Comparison of ENCODE assay signal across 8 mouse cellular contexts in genomic region chr10:127120301-127121065, GRCm38 (mm10). TPM values are rescaled to one million over a fixed set of nuclear protein-coding genes. Genes with fewer than 3 reads are reported as not detected.
A peak's percentile ranks its signal among the peaks of the same experiment; 100 is the strongest.
DNase-seq lines count a peak whose midpoint lies in the region; ATAC-seq and TF ChIP-seq lines count a peak whose summit lies in the region.

No protein-coding gene starts in this region.

- peak overlapping the region; percentile 86 for H3K9ac ChIP-seq in forebrain, embryonic 15.5 days (replicated peaks)
- H3K9ac ChIP-seq in limb, embryonic 14.5 days (ENCODE audit: low read depth, low read length, severe bottlenecking), result peak overlapping the region; percentile 70
- H3K9ac ChIP-seq in stomach, embryonic 14.5 days (replicated peaks; ENCODE audit: low read depth, low read length), result peak overlapping the region; percentile 53; the same call in 1 of the 2 replicates

- WGBS in cerebellum, adult 2 months, result 1% methylated on average over 34 of the region's 34 CpGs
- 2% methylated on average over 34 of the region's 34 CpGs for WGBS in forebrain, embryonic 15.5 days
- WGBS in limb, embryonic 14.5 days, result 4% methylated on average over 32 of the region's 34 CpGs
- 2% methylated on average over 34 of the region's 34 CpGs for WGBS in stomach, embryonic 14.5 days

- H3K36me3 ChIP-seq in forebrain, embryonic 15.5 days, result peaks cover 38% of the 10 kb centered on the region
- peaks cover 30% of the 10 kb centered on the region for H3K36me3 ChIP-seq in limb, embryonic 14.5 days (ENCODE audit: control insufficient read depth, insufficient read depth, low read length)
- H3K36me3 ChIP-seq in stomach, embryonic 14.5 days (ENCODE audit: control insufficient read depth, insufficient read depth, low read length), result peaks cover 3% of the 10 kb centered on the region

- no peak for DNase-seq in cerebellum, adult 2 months
- DNase-seq in cerebellum, adult 9-11 months, result no peak
- DNase-seq in right cerebral cortex, postnatal 10 days (ENCODE audit: low spot score in 2 of 2), result peak; percentile 47 to 57
- no peak for DNase-seq in right cerebral cortex, postnatal 36 days (ENCODE audit: low spot score in 2 of 2)
- DNase-seq in limb, embryonic 14.5 days (ENCODE audit: low spot score), result no peak
- no peak for DNase-seq in layer of hippocampus, adult 11-12 months (ENCODE audit: low spot score)

- H3K4me2 ChIP-seq in forebrain, embryonic 15.5 days (replicated peaks), result peak overlapping the region; percentile 87
- peak overlapping the region; percentile 93 for H3K4me2 ChIP-seq in limb, embryonic 14.5 days (replicated peaks; ENCODE audit: low read depth, low read length, severe bottlenecking)
- peak overlapping the region; percentile 96 for H3K4me2 ChIP-seq in stomach, embryonic 14.5 days (replicated peaks; ENCODE audit: low read depth, low read length)

- peak overlapping the region; percentile 12; the same call in 1 of the 2 replicates for H3K27ac ChIP-seq in cerebellum, adult 2 months (ENCODE audit: insufficient read depth, low read length)
- H3K27ac ChIP-seq in forebrain, embryonic 15.5 days (replicated peaks), result peak overlapping the region; percentile 61
- H3K27ac ChIP-seq in limb, embryonic 14.5 days (replicated peaks; ENCODE audit: low read depth, low read length), result no peak overlapping the region
- H3K27ac ChIP-seq in stomach, embryonic 14.5 days (ENCODE audit: low read length), result no peak overlapping the region

- no peaks in the 10 kb centered on the region for H3K9me3 ChIP-seq in forebrain, embryonic 15.5 days
- H3K9me3 ChIP-seq in limb, embryonic 14.5 days (ENCODE audit: control insufficient read depth, low read length), result no peaks in the 10 kb centered on the region
- H3K9me3 ChIP-seq in stomach, embryonic 14.5 days (ENCODE audit: control insufficient read depth, low read depth, low read length), result no peaks in the 10 kb centered on the region

- no peak for TF ChIP-seq POLR2A in cerebellum, adult 2 months (IDR thresholded peaks at IDR 0.05; ENCODE audit: borderline replicate concordance, insufficient read depth, low read length)
- TF ChIP-seq POLR2A in limb, embryonic 14.5 days (IDR thresholded peaks at IDR 0.05; ENCODE audit: borderline replicate concordance, extremely low read depth, insufficient read depth, insufficient read length), result no peak

- peaks cover 3% of the 10 kb centered on the region; the same call in 1 of the 2 replicates for H3K4me1 ChIP-seq in cerebellum, adult 2 months (ENCODE audit: control insufficient read depth, insufficient read depth, low read length)
- peaks cover 36% of the 10 kb centered on the region for H3K4me1 ChIP-seq in forebrain, embryonic 15.5 days
- H3K4me1 ChIP-seq in limb, embryonic 14.5 days (ENCODE audit: control insufficient read depth, insufficient read depth, low read length), result 0 out of 2 replicates have a peak, but pooled peaks cover 2% of the 10 kb centered on the region
- peaks cover 11% of the 10 kb centered on the region; the same call in 1 of the 2 replicates for H3K4me1 ChIP-seq in stomach, embryonic 14.5 days (ENCODE audit: control insufficient read depth, insufficient read depth, low read length)

- no peaks in the 10 kb centered on the region for H3K27me3 ChIP-seq in cerebellum, adult 2 months (ENCODE audit: control insufficient read depth, insufficient read depth, low read length)
- no peaks in the 10 kb centered on the region for H3K27me3 ChIP-seq in forebrain, embryonic 15.5 days
- H3K27me3 ChIP-seq in limb, embryonic 14.5 days (ENCODE audit: control insufficient read depth, insufficient read depth, low read length), result no peaks in the 10 kb centered on the region
- H3K27me3 ChIP-seq in stomach, embryonic 14.5 days (ENCODE audit: control insufficient read depth, insufficient read depth, low read length), result no peaks in the 10 kb centered on the region

- peak overlapping the region; percentile 78 for H3K4me3 ChIP-seq in cerebellum, adult 2 months (replicated peaks; ENCODE audit: insufficient read depth, low read depth, low read length)
- H3K4me3 ChIP-seq in forebrain, embryonic 15.5 days, result peak overlapping the region; percentile 96
- peak overlapping the region; percentile 79 for H3K4me3 ChIP-seq in limb, embryonic 14.5 days (replicated peaks; ENCODE audit: low read length)
- H3K4me3 ChIP-seq in stomach, embryonic 14.5 days (ENCODE audit: low read depth, low read length), result peak overlapping the region; percentile 95

- peak; percentile 60; the same call in 1 of the 2 replicates for ATAC-seq in forebrain, embryonic 15.5 days (replicated peaks)
- peak; percentile 4; the same call in 1 of the 2 replicates for ATAC-seq in limb, embryonic 14.5 days (ENCODE audit: low FRiP score, low read depth)
- ATAC-seq in stomach, embryonic 14.5 days (ENCODE audit: insufficient number of reproducible peaks, insufficient read depth, low FRiP score, low read depth), result peak; percentile 25

- no peak for TF ChIP-seq CTCF in cerebellum, adult 2 months (IDR thresholded peaks at IDR 0.05; ENCODE audit: borderline replicate concordance, insufficient read depth, low read depth, low read length)

RNA-seq across cellular contexts. Expression of gene Os9, which starts 0.4 kb away (rescaled TPM):
- polyA plus RNA-seq in cerebellum, adult 2 months (2012; rRNA removed), result 98.9 and 100 TPM in 2 replicates
- 110 and 117 TPM in 2 replicates for polyA plus RNA-seq in forebrain, embryonic 15.5 days (2015; fragmentation: Nextera tagmentation; extraction: Ambion mirVana)
- polyA plus RNA-seq in limb, embryonic 14.5 days (2012; rRNA removed), result 60.6 and 61.0 TPM in 2 replicates
- 54.7 and 57.6 TPM in 2 replicates for polyA plus RNA-seq in limb, embryonic 14.5 days (2014; fragmentation: Nextera tagmentation; extraction: Ambion mirVana)
- polyA plus RNA-seq in stomach, embryonic 14.5 days (2014; fragmentation: Nextera tagmentation; extraction: Ambion mirVana), result 47.8 and 52.7 TPM in 2 replicates

RNA-seq across cellular contexts. Expression of gene B4galnt1, which starts 44.5 kb away (rescaled TPM):
- polyA plus RNA-seq in cerebellum, adult 2 months (2012; rRNA removed), result 81.9 and 83.6 TPM in 2 replicates
- 35.1 and 36.7 TPM in 2 replicates for polyA plus RNA-seq in forebrain, embryonic 15.5 days (2015; fragmentation: Nextera tagmentation; extraction: Ambion mirVana)
- 12.1 and 15.0 TPM in 2 replicates for polyA plus RNA-seq in limb, embryonic 14.5 days (2012; rRNA removed)
- 10.8 and 11.8 TPM in 2 replicates for polyA plus RNA-seq in limb, embryonic 14.5 days (2014; fragmentation: Nextera tagmentation; extraction: Ambion mirVana)
- 27.7 and 29.4 TPM in 2 replicates for polyA plus RNA-seq in stomach, embryonic 14.5 days (2014; fragmentation: Nextera tagmentation; extraction: Ambion mirVana)

RNA-seq across cellular contexts. Expression of gene Agap2, which starts 45.4 kb away (rescaled TPM):
- 99.5 and 109 TPM in 2 replicates for polyA plus RNA-seq in cerebellum, adult 2 months (2012; rRNA removed)
- polyA plus RNA-seq in forebrain, embryonic 15.5 days (2015; fragmentation: Nextera tagmentation; extraction: Ambion mirVana), result 2.9 and 3.0 TPM in 2 replicates
- 5.3 and 6.0 TPM in 2 replicates for polyA plus RNA-seq in limb, embryonic 14.5 days (2012; rRNA removed)
- 0.32 and 0.57 TPM in 2 replicates for polyA plus RNA-seq in limb, embryonic 14.5 days (2014; fragmentation: Nextera tagmentation; extraction: Ambion mirVana)
- polyA plus RNA-seq in stomach, embryonic 14.5 days (2014; fragmentation: Nextera tagmentation; extraction: Ambion mirVana), result 0.27 and 0.56 TPM in 2 replicates

RNA-seq across cellular contexts. Expression of gene Tspan31, which starts 50.4 kb away (rescaled TPM):
- 81.6 and 84.6 TPM in 2 replicates for polyA plus RNA-seq in cerebellum, adult 2 months (2012; rRNA removed)
- 118 and 122 TPM in 2 replicates for polyA plus RNA-seq in forebrain, embryonic 15.5 days (2015; fragmentation: Nextera tagmentation; extraction: Ambion mirVana)
- polyA plus RNA-seq in limb, embryonic 14.5 days (2012; rRNA removed), result 124 and 164 TPM in 2 replicates
- 58.3 and 72.1 TPM in 2 replicates for polyA plus RNA-seq in limb, embryonic 14.5 days (2014; fragmentation: Nextera tagmentation; extraction: Ambion mirVana)
- 124 and 141 TPM in 2 replicates for polyA plus RNA-seq in stomach, embryonic 14.5 days (2014; fragmentation: Nextera tagmentation; extraction: Ambion mirVana)

RNA-seq across cellular contexts. Expression of gene Cdk4, which starts 57.1 kb away (rescaled TPM):
- 141 and 143 TPM in 2 replicates for polyA plus RNA-seq in cerebellum, adult 2 months (2012; rRNA removed)
- 1,729 and 1,809 TPM in 2 replicates for polyA plus RNA-seq in forebrain, embryonic 15.5 days (2015; fragmentation: Nextera tagmentation; extraction: Ambion mirVana)
- 1,132 and 1,227 TPM in 2 replicates for polyA plus RNA-seq in limb, embryonic 14.5 days (2012; rRNA removed)
- polyA plus RNA-seq in limb, embryonic 14.5 days (2014; fragmentation: Nextera tagmentation; extraction: Ambion mirVana), result 1,659 and 1,732 TPM in 2 replicates
- 1,788 and 1,817 TPM in 2 replicates for polyA plus RNA-seq in stomach, embryonic 14.5 days (2014; fragmentation: Nextera tagmentation; extraction: Ambion mirVana)

Comparison
In these comparisons a context has a peak if more than half of its experiments do, and no peak if none do; other contexts are left out.
1. DNase-seq: peak in right cerebral cortex, postnatal 10 days (2 of 2); none in cerebellum, adult 2 months (0 of 2), cerebellum, adult 9-11 months (single experiment), right cerebral cortex, postnatal 36 days (0 of 2), limb, embryonic 14.5 days (single experiment) and layer of hippocampus, adult 11-12 months (single experiment).
2. H3K27ac ChIP-seq: peak in cerebellum, adult 2 months (single experiment) and forebrain, embryonic 15.5 days (single experiment); none in limb, embryonic 14.5 days (single experiment) and stomach, embryonic 14.5 days (single experiment).
3. ATAC-seq: peak in every context shown above with its lines; median percentile 60 in forebrain, embryonic 15.5 days; 25 in stomach, embryonic 14.5 days; 4 in limb, embryonic 14.5 days.
4. RNA of gene Agap2, which starts 45.4 kb away (polyA plus RNA-seq): 99.5 to 109 TPM in cerebellum, adult 2 months; 0.32 to 6.0 TPM in limb, embryonic 14.5 days, 2.9 to 3.0 TPM in forebrain, embryonic 15.5 days and 0.27 to 0.56 TPM in stomach, embryonic 14.5 days; every median in the first group is over 10 times any median in the second.
5. Peak in every context shown above with its lines, with median percentiles within 50 percentile points of each other: H3K4me3 ChIP-seq, H3K4me2 ChIP-seq and H3K9ac ChIP-seq.